Mouse (Mus musculus) hindbrain, embryonic 14.5 days (tissue): ENCODE data around the gene 1700001J03Rik. TPM values are rescaled to one million over a fixed set of nuclear protein-coding genes. Genes with fewer than 3 reads are reported as not detected.

ENCODE experiments used
- ATAC-seq: fragments of 200-750 bp; cut with Nextera tagmentation; 2 replicates; pipeline ENCODE4 v1.8.0; 2017; ENCODE audit warnings: moderate number of reproducible peaks, mild to moderate bottlenecking, moderate TSS enrichment, moderate library complexity; ENCODE audit not compliant: low FRiP score
- DNase-seq: peaks from one replicate; pipeline ENCODE4 v3.0.0-alpha.2; 2015; ENCODE audit warnings: low spot score
- H3K27ac ChIP-seq: fragments of 300-500 bp; sonication (generic); 2 replicates; pipeline ENCODE4 v1.5.1; 2014; ENCODE audit warnings: mild to moderate bottlenecking, moderate library complexity
- H3K27me3 ChIP-seq: fragments of 300-500 bp; sonication (generic); 2 replicates; pipeline ENCODE4 v1.6.1; 2014; ENCODE audit warnings: mild to moderate bottlenecking, low read length, mixed read lengths; ENCODE audit not compliant: control insufficient read depth, insufficient read depth
- H3K36me3 ChIP-seq: fragments of 300-500 bp; sonication (generic); replicated peaks from 2 replicates; pipeline ENCODE4 v1.6.1; 2014; ENCODE audit not compliant: control insufficient read depth, insufficient read depth
- H3K4me1 ChIP-seq: fragments of 300-500 bp; sonication (generic); replicated peaks from 2 replicates; pipeline ENCODE4 v1.6.1; 2014; ENCODE audit warnings: antibody characterized with exemption, low read length, mixed read lengths; ENCODE audit not compliant: control insufficient read depth, insufficient read depth
- H3K4me2 ChIP-seq: fragments of 300-500 bp; sonication (generic); replicated peaks from 2 replicates; pipeline ENCODE4 v1.6.1; 2014; ENCODE audit warnings: mild to moderate bottlenecking, moderate library complexity
- H3K4me3 ChIP-seq: fragments of 300-500 bp; sonication (generic); replicated peaks from 2 replicates; pipeline ENCODE4 v1.5.1; 2014; ENCODE audit warnings: mild to moderate bottlenecking, low read length
- H3K9ac ChIP-seq: fragments of 300-500 bp; sonication (generic); 2 replicates; pipeline ENCODE4 v1.6.1; 2014
- H3K9me3 ChIP-seq: fragments of 300-500 bp; sonication (generic); 2 replicates; pipeline ENCODE4 v1.6.1; 2016; ENCODE audit warnings: low read length; ENCODE audit not compliant: control insufficient read depth
- WGBS: fragments of 180-500 bp; shearing (Covaris S2); extraction: QIAGEN DNeasy Blood & Tissue Kit; methylation state at CpG from one replicate; pipeline ENCODE4 v1.1.7; 2014; 5-methylcytosine and 5-hydroxymethylcytosine counted together
- polyA plus RNA-seq: library from polyadenylated mRNA; unstranded; fragments of >200 nt; fragmentation: Nextera tagmentation; extraction: Ambion mirVana; gene quantifications from 2 replicates; pipeline ENCODE4 v1.2.1, GENCODE M21; 2014

The 1700001J03Rik gene
- polyA plus RNA-seq, 1 experiment from 2014 or later, result 0.68 TPM

DNA sequence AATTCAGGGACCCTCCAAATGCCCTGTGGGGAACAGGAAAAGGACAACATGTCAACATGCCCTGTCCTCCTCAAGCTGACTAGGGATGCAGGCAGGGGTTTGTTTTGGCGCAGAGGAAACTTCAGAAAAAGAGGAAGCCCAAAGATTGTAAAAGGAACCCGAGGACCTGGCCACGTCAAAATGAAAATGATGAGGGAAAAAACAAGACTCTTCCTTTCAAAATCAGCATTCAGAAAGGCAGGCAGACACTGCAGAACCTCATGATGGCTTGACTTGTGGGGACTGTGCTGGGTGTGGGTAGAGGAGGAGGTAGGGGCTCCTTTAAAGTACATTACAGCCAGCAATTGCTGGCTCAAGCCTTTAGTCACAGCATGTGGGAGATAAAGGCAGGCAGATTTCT, 34.6 kb downstream of the 1700001J03Rik start:
- H3K27ac ChIP-seq, result no peak overlapping the region
- WGBS, result 80% methylated on average over 3 of the region's 3 CpGs
- 0 out of 2 replicates have a peak, but pooled peaks cover 4% of the 10 kb centered on the region for H3K9me3 ChIP-seq
- no peak for ATAC-seq
- no peak overlapping the region for H3K9ac ChIP-seq
- no peaks in the 10 kb centered on the region for H3K36me3 ChIP-seq
- H3K4me1 ChIP-seq, result no peaks in the 10 kb centered on the region
- no peak overlapping the region for H3K4me3 ChIP-seq
- no peak overlapping the region for H3K4me2 ChIP-seq
- no peaks in the 10 kb centered on the region for H3K27me3 ChIP-seq
- DNase-seq, result no peak

DNA sequence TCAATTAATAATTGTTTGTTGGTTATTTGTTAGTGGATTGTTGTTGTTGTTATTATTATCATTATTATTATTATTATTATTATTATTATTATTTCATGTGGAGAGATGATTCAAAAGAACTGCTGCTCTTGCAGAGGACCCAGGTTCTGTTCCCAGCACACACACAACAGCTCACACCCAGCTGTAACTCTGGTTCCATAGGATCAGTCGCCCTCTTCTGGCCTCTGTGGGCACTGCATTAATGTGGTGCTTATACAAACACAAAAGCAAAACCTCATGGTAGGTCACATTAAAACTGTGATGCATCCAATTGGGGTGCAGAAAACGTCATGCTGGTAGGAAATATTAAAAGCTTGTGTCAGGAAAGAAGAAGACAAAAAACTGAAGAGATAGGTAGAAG, 37.2 kb downstream of the 1700001J03Rik start:
- H3K27me3 ChIP-seq, result no peaks in the 10 kb centered on the region
- H3K9me3 ChIP-seq, result 0 out of 2 replicates have a peak, but pooled peaks cover 4% of the 10 kb centered on the region
- H3K4me1 ChIP-seq, result no peaks in the 10 kb centered on the region
- 41% methylated on average over 2 of the region's 2 CpGs for WGBS
- ATAC-seq (no peak), DNase-seq (peak; percentile 36)
- H3K4me2 ChIP-seq, result no peak overlapping the region
- no peak overlapping the region for H3K4me3 ChIP-seq
- H3K27ac ChIP-seq, result no peak overlapping the region
- no peaks in the 10 kb centered on the region for H3K36me3 ChIP-seq
- H3K9ac ChIP-seq, result no peak overlapping the region

Other genes starting within 250 kb of the 1700001J03Rik start
- not detected in 2 replicates for gene Cyp3a25, start 175.7 kb downstream of the 1700001J03Rik start, polyA plus RNA-seq
- not detected in 2 replicates for gene Cyp3a59, start 106.0 kb downstream of the 1700001J03Rik start, polyA plus RNA-seq
- not detected in 2 replicates for gene Gm5565, start 24.8 kb downstream of the 1700001J03Rik start, polyA plus RNA-seq
- not detected in 2 replicates for gene Gm6309, start 14.6 kb downstream of the 1700001J03Rik start, polyA plus RNA-seq
- gene Rnf6, start 36.3 kb upstream of the 1700001J03Rik start, polyA plus RNA-seq, result 22.2 and 22.6 TPM in 2 replicates
- gene Cdk8, start 45.9 kb upstream of the 1700001J03Rik start, polyA plus RNA-seq, result 25.7 and 31.6 TPM in 2 replicates
- gene Wasf3, start 199.7 kb upstream of the 1700001J03Rik start, polyA plus RNA-seq, result 10.3 and 10.4 TPM in 2 replicates